Mouse (Mus musculus) forebrain, embryonic 16.5 days (tissue): ENCODE data around the gene Myof. TPM values are rescaled to one million over a fixed set of nuclear protein-coding genes. Genes with fewer than 3 reads are reported as not detected.

Experiments
- ATAC-seq: fragments of 200-750 bp; cut with Nextera tagmentation; 2 replicates; pipeline ENCODE4 v1.8.0; 2017; ENCODE audit warnings: mild to moderate bottlenecking, moderate library complexity
- H3K27ac ChIP-seq: fragments of 300-500 bp; sonication (generic); 2 replicates; pipeline ENCODE4 v1.5.1; 2014; ENCODE audit warnings: low read length, control low read depth
- H3K27me3 ChIP-seq: fragments of 300-500 bp; sonication (generic); replicated peaks from 2 replicates; pipeline ENCODE4 v1.6.1; 2014; ENCODE audit warnings: low read length; ENCODE audit not compliant: control insufficient read depth, insufficient read depth
- H3K36me3 ChIP-seq: fragments of 300-500 bp; sonication (generic); 2 replicates; pipeline ENCODE4 v1.6.1; 2014; ENCODE audit not compliant: control insufficient read depth, insufficient read depth
- H3K4me1 ChIP-seq: fragments of 300-500 bp; sonication (generic); replicated peaks from 2 replicates; pipeline ENCODE4 v1.6.1; 2014; ENCODE audit warnings: low read length; ENCODE audit not compliant: control insufficient read depth, insufficient read depth
- H3K4me2 ChIP-seq: fragments of 300-500 bp; sonication (generic); 2 replicates; pipeline ENCODE4 v1.6.1; 2014; ENCODE audit warnings: mild to moderate bottlenecking, low read length, control low read depth
- H3K4me3 ChIP-seq: fragments of 300-500 bp; sonication (generic); replicated peaks from 2 replicates; pipeline ENCODE4 v1.5.1; 2014; ENCODE audit warnings: mild to moderate bottlenecking, low read length, control low read depth
- H3K9ac ChIP-seq: fragments of 300-500 bp; sonication (generic); replicated peaks from 2 replicates; pipeline ENCODE4 v1.6.1; 2014; ENCODE audit warnings: low read depth, low read length, control low read depth
- H3K9me3 ChIP-seq: fragments of 300-500 bp; sonication (generic); 2 replicates; pipeline ENCODE4 v1.6.1; 2016; ENCODE audit warnings: low read length; ENCODE audit not compliant: control insufficient read depth
- WGBS: fragments of 180-500 bp; shearing (Covaris S2); extraction: QIAGEN DNeasy Blood & Tissue Kit; methylation state at CpG from one replicate; pipeline ENCODE4 v1.1.7; 2014; 5-methylcytosine and 5-hydroxymethylcytosine counted together
- polyA plus RNA-seq: library from polyadenylated mRNA; unstranded; fragments of >200 nt; fragmentation: Nextera tagmentation; extraction: Ambion mirVana; gene quantifications from 2 replicates; pipeline ENCODE4 v1.2.1, GENCODE M21; 2015

Gene Myof
- polyA plus RNA-seq, 1 experiment from 2014 or later = 1.5 TPM

GRCm38 (mm10) chr19:37924266-37924665 lies 119.1 kb downstream of the Myof start:
- no peaks in the 10 kb centered on the region for H3K36me3 ChIP-seq
- no peak overlapping the region for H3K4me3 ChIP-seq
- 34% methylated on average over 3 of the region's 3 CpGs for WGBS
- ATAC-seq = no peak
- no peaks in the 10 kb centered on the region for H3K27me3 ChIP-seq
- no peak overlapping the region for H3K9ac ChIP-seq
- no peaks in the 10 kb centered on the region for H3K9me3 ChIP-seq
- H3K4me1 ChIP-seq = no peaks in the 10 kb centered on the region
- no peak overlapping the region for H3K27ac ChIP-seq
- no peak overlapping the region for H3K4me2 ChIP-seq

DNA sequence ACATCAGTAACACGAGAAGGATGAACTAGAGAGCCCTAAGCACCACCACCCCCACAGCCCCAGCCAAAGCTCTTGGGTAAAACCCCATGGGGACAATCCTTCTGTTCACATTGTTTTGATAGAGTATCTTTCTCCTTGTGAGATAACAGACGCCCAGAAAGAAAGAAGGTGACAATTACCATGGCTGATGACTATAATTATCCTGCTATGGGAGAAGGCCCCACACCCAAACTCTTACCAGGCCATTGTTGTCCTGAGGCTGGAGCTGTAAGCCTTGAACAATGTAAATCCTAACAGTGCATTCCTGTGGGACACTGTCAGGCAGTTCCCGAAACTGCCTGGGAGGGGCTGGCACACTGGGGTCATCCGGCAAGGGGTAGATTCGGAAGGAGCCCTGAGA lies 122.3 kb downstream of the Myof start:
- peak; percentile 31 for ATAC-seq
- Histone ChIP-seq H3K4me1 (no peaks in the 10 kb centered on the region), H3K36me3 (no peaks in the 10 kb centered on the region), H3K27me3 (no peaks in the 10 kb centered on the region), H3K27ac (no peak overlapping the region), H3K9ac (no peak overlapping the region), H3K4me2 (no peak overlapping the region), H3K4me3 (no peak overlapping the region), H3K9me3 (no peaks in the 10 kb centered on the region)
- 40% methylated on average over 5 of the region's 5 CpGs for WGBS

- H3K4me2 ChIP-seq = no peak overlapping the region
- no peak overlapping the region for H3K4me3 ChIP-seq
- no peak overlapping the region for H3K27ac ChIP-seq
- no peaks in the 10 kb centered on the region for H3K36me3 ChIP-seq
- H3K9me3 ChIP-seq = no peaks in the 10 kb centered on the region
- H3K4me1 ChIP-seq = no peaks in the 10 kb centered on the region
- 0 out of 2 replicates have a peak overlapping the region, but pooled peaks have one; percentile 30 for H3K9ac ChIP-seq
- H3K27me3 ChIP-seq = no peaks in the 10 kb centered on the region
- peak; percentile 62; the same call in 1 of the 2 replicates for ATAC-seq
- 30% methylated on average over 12 of the region's 12 CpGs for WGBS
Observed at GRCm38 (mm10) chr19:37918515-37918932, 124.9 kb downstream of the Myof start.

DNA sequence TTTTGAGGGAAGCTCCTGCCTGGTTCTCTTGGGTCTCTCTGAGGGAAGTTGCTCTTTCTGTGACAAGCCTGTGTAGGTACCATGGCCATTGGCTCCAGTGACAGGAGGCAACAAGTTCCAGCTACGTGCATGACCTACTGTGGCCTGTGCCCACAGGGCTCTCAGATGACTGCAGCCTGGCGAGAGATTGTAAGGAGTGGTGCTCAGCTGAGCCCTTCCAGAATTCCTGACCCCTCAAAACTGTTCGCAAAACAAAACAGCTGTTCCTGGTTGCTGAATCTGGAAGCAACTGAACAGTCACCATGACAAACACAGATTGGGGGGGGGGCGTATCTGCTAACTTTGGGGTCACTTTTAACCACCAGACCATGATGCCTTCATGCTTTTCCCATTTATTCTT lies 129.1 kb downstream of the Myof start:
- H3K9me3 ChIP-seq = no peaks in the 10 kb centered on the region
- H3K27ac ChIP-seq = no peak overlapping the region
- peaks cover 6% of the 10 kb centered on the region for H3K4me1 ChIP-seq
- no peak overlapping the region for H3K4me3 ChIP-seq
- H3K4me2 ChIP-seq = no peak overlapping the region
- whole genome bisulfite sequencing = 92% methylated on average over 4 of the region's 4 CpGs
- no peaks in the 10 kb centered on the region for H3K27me3 ChIP-seq
- H3K9ac ChIP-seq = no peak overlapping the region
- no peak for ATAC-seq
- no peaks in the 10 kb centered on the region for H3K36me3 ChIP-seq

DNA sequence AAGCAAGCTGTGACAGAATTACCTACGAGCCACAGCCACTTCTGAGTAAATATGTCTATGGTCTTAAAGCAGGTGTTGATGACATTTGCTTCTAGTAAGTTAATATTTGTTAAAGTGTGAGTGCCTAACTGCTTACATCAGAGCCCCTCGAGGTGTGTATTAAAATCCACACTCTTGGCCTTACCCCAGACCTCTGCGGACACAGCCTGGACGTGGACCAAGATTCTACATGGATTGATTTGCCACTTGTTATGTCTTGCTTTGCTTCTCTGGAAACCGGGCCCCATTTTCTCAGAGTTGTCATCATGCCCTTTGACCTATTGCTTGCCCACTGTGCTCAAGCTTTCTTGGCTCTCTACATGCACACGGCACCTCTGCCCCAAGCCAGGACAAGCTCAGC lies 130.9 kb downstream of the Myof start:
- H3K36me3 ChIP-seq = no peaks in the 10 kb centered on the region
- no peak overlapping the region for H3K4me2 ChIP-seq
- no peaks in the 10 kb centered on the region for H3K9me3 ChIP-seq
- H3K4me3 ChIP-seq = no peak overlapping the region
- no peak overlapping the region for H3K27ac ChIP-seq
- 72% methylated on average over 6 of the region's 6 CpGs for WGBS
- no peaks in the 10 kb centered on the region for H3K27me3 ChIP-seq
- no peak for ATAC-seq
- no peak overlapping the region for H3K9ac ChIP-seq
- peaks cover 15% of the 10 kb centered on the region for H3K4me1 ChIP-seq

- no peaks in the 10 kb centered on the region for H3K9me3 ChIP-seq
- H3K4me1 ChIP-seq = peaks cover 18% of the 10 kb centered on the region
- no peaks in the 10 kb centered on the region for H3K27me3 ChIP-seq
- peak; percentile 87 for ATAC-seq
- peak overlapping the region; percentile 51 for H3K27ac ChIP-seq
- H3K9ac ChIP-seq = no peak overlapping the region
- no peak overlapping the region for H3K4me3 ChIP-seq
- no peak overlapping the region for H3K4me2 ChIP-seq
- no peaks in the 10 kb centered on the region for H3K36me3 ChIP-seq
- 32% methylated on average over 5 of the region's 5 CpGs for WGBS
Observed at GRCm38 (mm10) chr19:37909830-37910261, 133.5 kb downstream of the Myof start.

GRCm38 (mm10) chr19:37907451-37908320 lies 135.7 kb downstream of the Myof start:
- no peaks in the 10 kb centered on the region for H3K36me3 ChIP-seq
- peak overlapping the region; percentile 15; the same call in 1 of the 2 replicates for H3K4me2 ChIP-seq
- WGBS = 27% methylated on average over 17 of the region's 17 CpGs
- peaks cover 18% of the 10 kb centered on the region for H3K4me1 ChIP-seq
- no peaks in the 10 kb centered on the region for H3K9me3 ChIP-seq
- no peak overlapping the region for H3K4me3 ChIP-seq
- ATAC-seq = no peak
- no peak overlapping the region for H3K9ac ChIP-seq
- no peaks in the 10 kb centered on the region for H3K27me3 ChIP-seq
- peak overlapping the region; percentile 31; the same call in 1 of the 2 replicates for H3K27ac ChIP-seq

- H3K36me3 ChIP-seq = no peaks in the 10 kb centered on the region
- H3K27me3 ChIP-seq = no peaks in the 10 kb centered on the region
- ATAC-seq = no peak
- H3K9me3 ChIP-seq = no peaks in the 10 kb centered on the region
- H3K4me1 ChIP-seq = peaks cover 18% of the 10 kb centered on the region
- no peak overlapping the region for H3K9ac ChIP-seq
- no peak overlapping the region for H3K4me2 ChIP-seq
- H3K4me3 ChIP-seq = no peak overlapping the region
- no peak overlapping the region for H3K27ac ChIP-seq
- WGBS = 52% methylated on average over 3 of the region's 3 CpGs
Observed at GRCm38 (mm10) chr19:37906916-37907315, 136.5 kb downstream of the Myof start.

DNA sequence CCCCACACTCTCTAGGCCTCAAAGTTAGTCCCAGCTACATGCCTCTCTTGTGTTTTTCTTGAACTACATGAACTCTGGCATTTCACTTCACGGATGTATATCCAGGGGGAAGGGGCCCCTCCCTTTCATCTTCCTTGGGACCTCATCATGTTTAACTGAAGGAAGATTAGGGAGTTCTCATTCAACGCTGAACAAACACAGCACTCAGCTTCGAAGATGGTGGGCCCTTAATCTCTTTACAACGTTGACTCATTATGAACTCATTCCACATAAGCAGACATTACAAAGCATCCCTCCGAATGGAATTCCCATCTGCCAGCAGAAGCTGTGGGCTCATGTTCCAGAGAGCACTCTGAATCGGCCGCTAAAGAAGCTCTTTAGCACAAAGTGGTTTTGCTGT lies 147.3 kb downstream of the Myof start:
- no peaks in the 10 kb centered on the region; the same call in 1 of the 2 replicates for H3K4me1 ChIP-seq
- no peaks in the 10 kb centered on the region for H3K36me3 ChIP-seq
- ATAC-seq = no peak
- no peak overlapping the region for H3K4me3 ChIP-seq
- H3K27me3 ChIP-seq = no peaks in the 10 kb centered on the region
- H3K4me2 ChIP-seq = no peak overlapping the region
- no peak overlapping the region for H3K27ac ChIP-seq
- WGBS = 8% methylated on average over 7 of the region's 7 CpGs
- H3K9me3 ChIP-seq = no peaks in the 10 kb centered on the region
- H3K9ac ChIP-seq = no peak overlapping the region
